In genomic region chr2:91309546-91309945, GRCm38 (mm10) we compare ENCODE assay signal across 21 mouse cellular contexts. TPM values are rescaled to one million over a fixed set of nuclear protein-coding genes. Genes with fewer than 3 reads are reported as not detected.
"Had no signal": no experiment of that assay in that cellular context is flagged by ENCODE, and none has a peak within 500 bp of the region (broad histone marks: within the 10 kb centered on the region; RNA-seq: fewer than 3 reads in every experiment).

No protein-coding gene starts in this region.

- ATAC-seq: midbrain, embryonic 16.5 days had no signal

- DNase-seq: lung, adult 18-20 months; lung, embryonic 14.5 days; lung, postnatal 10 days; lung, postnatal 4 days; midbrain, embryonic 14.5 days; retina, postnatal 1 day; right cerebral cortex, adult 18-20 months; right cerebral cortex, postnatal 25 days; right cerebral cortex, postnatal 4 days; spleen, adult 18-20 months; thymus, postnatal 25 days; thymus, postnatal 4 days had no signal

- H3K9me3 ChIP-seq: midbrain, embryonic 10.5 days; midbrain, embryonic 12.5 days; neural tube, embryonic 13.5 days; neural tube, embryonic 15.5 days; stomach, embryonic 15.5 days had no signal

- H3K27ac ChIP-seq: midbrain, embryonic 10.5 days; midbrain, embryonic 12.5 days; neural tube, embryonic 13.5 days; neural tube, embryonic 15.5 days; stomach, embryonic 15.5 days; stomach, postnatal 0 days had no signal

- H3K4me2 ChIP-seq: lung, embryonic 14.5 days; midbrain, embryonic 12.5 days; neural tube, embryonic 13.5 days; neural tube, embryonic 15.5 days; stomach, embryonic 15.5 days had no signal

- H3K36me3 ChIP-seq: midbrain, embryonic 12.5 days; neural tube, embryonic 15.5 days; stomach, embryonic 15.5 days had no signal

- H3K4me3 ChIP-seq: midbrain, embryonic 10.5 days; midbrain, embryonic 12.5 days; myocyte; neural tube, embryonic 13.5 days; neural tube, embryonic 15.5 days; stomach, embryonic 15.5 days had no signal

- H3K9ac ChIP-seq: lung, embryonic 14.5 days; midbrain, embryonic 12.5 days; neural tube, embryonic 13.5 days; neural tube, embryonic 15.5 days; stomach, embryonic 15.5 days had no signal

- H3K27me3 ChIP-seq: midbrain, embryonic 12.5 days; neural tube, embryonic 13.5 days; neural tube, embryonic 15.5 days; stomach, embryonic 15.5 days had no signal

RNA-seq across cellular contexts. Expression of gene Pacsin3, which starts 53.8 kb away (rescaled TPM):
- total RNA-seq: megakaryocyte-erythroid progenitor cell, adult 5-6 weeks had no signal
